ENCODE assay signal across 21 mouse cellular contexts in genomic region chr11:69459883-69460282, GRCm38 (mm10). TPM values are rescaled to one million over a fixed set of nuclear protein-coding genes. Genes with fewer than 3 reads are reported as not detected.
DNase-seq lines count a peak whose midpoint lies in the region; ATAC-seq and TF ChIP-seq lines count a peak whose summit lies in the region.
"Had no signal": no experiment of that assay in that cellular context is flagged by ENCODE, and none has a peak within 500 bp of the region (broad histone marks: within the 10 kb centered on the region; RNA-seq: fewer than 3 reads in every experiment).

No protein-coding gene starts in this region.

- in situ Hi-C loops in CH12.LX (cut with MboI; ENCODE audit: low pct_ligation_motif_present, low pct_unique_long_range_greater_than_20kb, low sequenced_read_pairs), result no loop called here

- no peak overlapping the region for H3K4me2 ChIP-seq in kidney, postnatal 0 days (ENCODE audit: low read length)
- H3K4me2 ChIP-seq in lung, postnatal 0 days (replicated peaks; ENCODE audit: low read depth, low read length), result no peak overlapping the region
- no peak overlapping the region for H3K4me2 ChIP-seq in CH12.LX (ENCODE audit: insufficient read depth, low read depth, poor library complexity, severe bottlenecking)
- no peak overlapping the region for H3K4me2 ChIP-seq in limb, embryonic 13.5 days (replicated peaks)
- H3K4me2 ChIP-seq: heart, embryonic 13.5 days; hindbrain, embryonic 13.5 days; kidney, embryonic 15.5 days; liver, embryonic 13.5 days; stomach, embryonic 15.5 days had no signal

- H3K4me1 ChIP-seq in kidney, postnatal 0 days (replicated peaks; ENCODE audit: insufficient read depth, low read length), result no peaks in the 10 kb centered on the region
- H3K4me1 ChIP-seq in lung, postnatal 0 days (ENCODE audit: insufficient read depth, low read depth, low read length), result no peaks in the 10 kb centered on the region
- H3K4me1 ChIP-seq in lung, adult 2 months (ENCODE audit: control insufficient read depth, insufficient read depth, low read length), result no peaks in the 10 kb centered on the region
- H3K4me1 ChIP-seq in CH12.LX (ENCODE audit: control insufficient read depth in 1 of 2, insufficient read depth in 2 of 2), result peaks cover 2 to 10% of the 10 kb centered on the region in 2 experiments; a peak in 3 of 4 replicates
- H3K4me1 ChIP-seq in limb, embryonic 13.5 days, result peaks cover 9% of the 10 kb centered on the region; the same call in 1 of the 2 replicates

- no peak for TF ChIP-seq RAD21 in CH12.LX (IDR thresholded peaks at IDR 0.05; ENCODE audit: low read depth, low read length)

- ATAC-seq in kidney, postnatal 0 days (replicated peaks; ENCODE audit: low FRiP score, low read depth), result no peak
- peak; percentile 57 for ATAC-seq in lung, postnatal 0 days
- no peak for ATAC-seq in limb, embryonic 13.5 days (ENCODE audit: low FRiP score, low read depth)
- ATAC-seq: inflammation-experienced regulatory T-cells, adult 6 months; Patski had no signal

- no peaks in the 10 kb centered on the region for H3K27me3 ChIP-seq in kidney, postnatal 0 days (ENCODE audit: insufficient read depth, low read length)
- no peaks in the 10 kb centered on the region for H3K27me3 ChIP-seq in lung, postnatal 0 days (replicated peaks; ENCODE audit: insufficient read depth, low read length)
- H3K27me3 ChIP-seq in CH12.LX (replicated peaks), result peaks cover 39% of the 10 kb centered on the region
- H3K27me3 ChIP-seq in limb, embryonic 13.5 days, result no peaks in the 10 kb centered on the region
- H3K27me3 ChIP-seq: heart, embryonic 13.5 days; hindbrain, embryonic 13.5 days; kidney, embryonic 15.5 days; liver, embryonic 13.5 days; stomach, embryonic 15.5 days had no signal

- TF ChIP-seq EP300 in lung, postnatal 0 days (IDR thresholded peaks at IDR 0.05), result no peak
- no peak for TF ChIP-seq EP300 in CH12.LX (IDR thresholded peaks at IDR 0.05; ENCODE audit: low read length)

- peak; percentile 27 for DNase-seq in kidney, postnatal 0 days (ENCODE audit: low spot score)
- DNase-seq in kidney, postnatal 25 days, result no peak
- peak; percentile 44 for DNase-seq in lung, postnatal 0 days (ENCODE audit: low spot score)
- no peak for DNase-seq in lung, adult 2 months
- no peak for DNase-seq in CH12.LX (ENCODE audit: extremely low read depth)
- no peak for DNase-seq in adrenal gland, adult 18-20 months (ENCODE audit: low spot score in 2 of 2)
- DNase-seq: adrenal gland, postnatal 10 days; cerebellum, adult 9-11 months; gastrocnemius, postnatal 14 days; heart, adult 18-20 months; left cerebral cortex, postnatal 4 days; liver, embryonic 13.5 days; retina, postnatal 1 day had no signal

- no peaks in the 10 kb centered on the region for H3K9me3 ChIP-seq in kidney, postnatal 0 days (replicated peaks; ENCODE audit: low read length)
- no peaks in the 10 kb centered on the region for H3K9me3 ChIP-seq in lung, postnatal 0 days (ENCODE audit: low read length)
- peaks cover 12% of the 10 kb centered on the region for H3K9me3 ChIP-seq in CH12.LX (replicated peaks; ENCODE audit: low read length)
- no peaks in the 10 kb centered on the region for H3K9me3 ChIP-seq in limb, embryonic 13.5 days
- H3K9me3 ChIP-seq: heart, embryonic 13.5 days; hindbrain, embryonic 13.5 days; kidney, embryonic 15.5 days; liver, embryonic 13.5 days; stomach, embryonic 15.5 days had no signal

- no peaks in the 10 kb centered on the region for H3K79me2 ChIP-seq in CH12.LX (replicated peaks; ENCODE audit: control insufficient read depth, extremely low read depth, insufficient read depth, poor library complexity, severe bottlenecking)

- no peaks in the 10 kb centered on the region for H3K36me3 ChIP-seq in kidney, postnatal 0 days (ENCODE audit: insufficient read depth, low read length)
- no peaks in the 10 kb centered on the region for H3K36me3 ChIP-seq in lung, postnatal 0 days (ENCODE audit: insufficient read depth, low read length)
- H3K36me3 ChIP-seq in CH12.LX (replicated peaks in 1 of 2; ENCODE audit: control insufficient read depth in 1 of 2, insufficient read depth in 1 of 2, low read length in 1 of 2), result no peaks in the 10 kb centered on the region
- H3K36me3 ChIP-seq in limb, embryonic 13.5 days, result no peaks in the 10 kb centered on the region
- H3K36me3 ChIP-seq: heart, embryonic 13.5 days; hindbrain, embryonic 13.5 days; kidney, embryonic 15.5 days; liver, embryonic 13.5 days; stomach, embryonic 15.5 days had no signal

- TF ChIP-seq CTCF in kidney, postnatal 0 days (IDR thresholded peaks at IDR 0.05; ENCODE audit: low read depth), result no peak
- no peak for TF ChIP-seq CTCF in lung, postnatal 0 days (IDR thresholded peaks at IDR 0.05)
- TF ChIP-seq CTCF in lung, adult 2 months (IDR thresholded peaks at IDR 0.05; ENCODE audit: insufficient read depth, low read length), result no peak
- no peak for TF ChIP-seq CTCF in CH12.LX (conservative IDR thresholded peaks at IDR 0.05 in 1 of 2, IDR thresholded peaks at IDR 0.05 in 1 of 2; ENCODE audit: low read depth in 2 of 2, low read length in 2 of 2)

- dilution Hi-C loops in CH12.LX (cut with MboI; ENCODE audit: extremely low pct_ligation_motif_present, extremely low pct_unique_long_range_greater_than_20kb, low sequenced_read_pairs), result no loop called here

- no peak overlapping the region for H3K9ac ChIP-seq in kidney, postnatal 0 days (ENCODE audit: low read depth, low read length)
- no peak overlapping the region for H3K9ac ChIP-seq in lung, postnatal 0 days (replicated peaks; ENCODE audit: low read depth)
- no peak overlapping the region for H3K9ac ChIP-seq in CH12.LX (ENCODE audit: insufficient read depth, low read depth)
- no peak overlapping the region for H3K9ac ChIP-seq in limb, embryonic 13.5 days
- H3K9ac ChIP-seq: heart, embryonic 13.5 days; hindbrain, embryonic 13.5 days; kidney, embryonic 15.5 days; liver, embryonic 13.5 days; stomach, embryonic 15.5 days had no signal

- no peak overlapping the region for H3K4me3 ChIP-seq in kidney, postnatal 0 days (replicated peaks; ENCODE audit: low read depth, low read length)
- no peak overlapping the region for H3K4me3 ChIP-seq in lung, postnatal 0 days (ENCODE audit: low read depth, low read length)
- no peak overlapping the region for H3K4me3 ChIP-seq in lung, adult 2 months (replicated peaks; ENCODE audit: extremely low read depth, low read depth, low read length)
- H3K4me3 ChIP-seq in CH12.LX (replicated peaks in 1 of 3; ENCODE audit: low read depth in 2 of 3, low read length in 2 of 3, poor library complexity in 1 of 3), result no peak overlapping the region
- H3K4me3 ChIP-seq in limb, embryonic 13.5 days, result no peak overlapping the region
- H3K4me3 ChIP-seq: heart, embryonic 13.5 days; hindbrain, embryonic 13.5 days; kidney, embryonic 15.5 days; left cerebral cortex, adult 2 months; liver, embryonic 13.5 days; stomach, embryonic 15.5 days had no signal

- H3K27ac ChIP-seq in kidney, postnatal 0 days, result no peak overlapping the region
- no peak overlapping the region for H3K27ac ChIP-seq in lung, postnatal 0 days (ENCODE audit: low read length)
- H3K27ac ChIP-seq in CH12.LX (ENCODE audit: insufficient read depth, low read depth), result no peak overlapping the region
- 0 out of 2 replicates have a peak overlapping the region, but pooled peaks have one; percentile 1 for H3K27ac ChIP-seq in limb, embryonic 13.5 days
- H3K27ac ChIP-seq: heart, embryonic 13.5 days; hindbrain, embryonic 13.5 days; kidney, embryonic 15.5 days; left cerebral cortex, adult 2 months; liver, embryonic 13.5 days; stomach, embryonic 15.5 days had no signal

- TF ChIP-seq POLR2A in lung, adult 2 months (IDR thresholded peaks at IDR 0.05; ENCODE audit: borderline replicate concordance, extremely low read depth, low read depth, low read length), result no peak
- no peak for TF ChIP-seq POLR2A in CH12.LX (IDR thresholded peaks at IDR 0.05; ENCODE audit: low read depth, low read length)

- WGBS in kidney, postnatal 0 days, result 23% methylated on average over 4 of the region's 4 CpGs
- 49% methylated on average over 4 of the region's 4 CpGs for WGBS in lung, postnatal 0 days
- 64% methylated on average over 4 of the region's 4 CpGs for WGBS in lung, adult 2 months
- WGBS in limb, embryonic 13.5 days, result 42% methylated on average over 4 of the region's 4 CpGs

TF ChIP-seq in CH12.LX, 34 proteins besides CTCF, POLR2A, EP300 and RAD21:
- TF ChIP-seq TCF12 (IDR thresholded peaks at IDR 0.05; ENCODE audit: low read depth, low read length) (peak; percentile 63; the same call in 1 of the 2 replicates), CHD1 (IDR thresholded peaks at IDR 0.05; ENCODE audit: low read depth, low read length) (no peak)

RNA-seq across cellular contexts. Expression of gene Kdm6b, which starts 46.4 kb away (rescaled TPM):
- polyA plus RNA-seq in kidney, postnatal 0 days (2015; fragmentation: Nextera tagmentation; extraction: Ambion mirVana), result 23.2 and 26.8 TPM in 2 replicates
- polyA plus RNA-seq in lung, postnatal 0 days (2015; fragmentation: Nextera tagmentation; extraction: Ambion mirVana), result 29.4 and 34.9 TPM in 2 replicates
- 19.4 and 21.0 TPM in 2 replicates for polyA plus RNA-seq in lung, adult 2 months (2012; rRNA removed)
- total RNA-seq in CH12.LX (2012; rRNA removed), result 2.9 and 5.7 TPM in 2 replicates
- total RNA-seq in CH12.LX (2014; rRNA removed), result 0.36 and 0.66 TPM in 2 replicates
- 6.0 and 7.2 TPM in 2 replicates for polyA plus RNA-seq in CH12.LX (2012; ENCODE audit: insufficient read length, low read depth)
- polyA plus RNA-seq in limb, embryonic 13.5 days (2015; fragmentation: Nextera tagmentation; extraction: Ambion mirVana), result 47.3 and 49.3 TPM in 2 replicates
- total RNA-seq in adrenal gland, adult 18-20 months (2021), result 10 to 100 TPM; 32.7 to 34.8 TPM

Comparison
In these comparisons a context has a peak if more than half of its experiments do, and no peak if none do; other contexts are left out.
1. DNase-seq: peak in kidney, postnatal 0 days (single experiment) and lung, postnatal 0 days (single experiment); none in kidney, postnatal 25 days (0 of 2), lung, adult 2 months (single experiment), CH12.LX (single experiment) and adrenal gland, adult 18-20 months (0 of 2).